Mouse (Mus musculus) E14TG2a.4 (cell line): ENCODE data around the gene Mms19.

ENCODE experiments used
- CTCF ChIP-seq: conservative IDR thresholded peaks from 2 replicates; pipeline ENCODE4 v1.5.1; 2014; ENCODE audit warnings: low read length
- NANOG ChIP-seq: IDR thresholded peaks from 2 replicates; pipeline ENCODE4 v1.6.1; 2014; ENCODE audit warnings: borderline replicate concordance, low read length, mixed read lengths
- POU5F1 ChIP-seq: IDR thresholded peaks from 2 replicates; pipeline ENCODE4 v1.6.1; 2014; ENCODE audit warnings: low read length, borderline replicate concordance

GRCm38 (mm10) chr19:41901696-41902095 lies 79.3 kb downstream of the Mms19 start:
- TF ChIP-seq CTCF (no peak), NANOG (no peak), POU5F1 (no peak)
